Mouse (Mus musculus): ENCODE data around the gene Ptges2. TPM values are rescaled to one million over a fixed set of nuclear protein-coding genes. Genes with fewer than 3 reads are reported as not detected.
A peak's percentile ranks its signal among the peaks of the same experiment; 100 is the strongest.
"Not testable (repeated sequence)": the region's sequence is repeated elsewhere in the genome, so short reads cannot be mapped to it uniquely, and the experiment has no call there.

Gene Ptges2
- polyA plus RNA-seq, 1 experiment from 2014 or later = 31.6 TPM

- no peak for DNase-seq (ENCODE audit: low spot score)
- H3K27me3 ChIP-seq (ENCODE audit: control insufficient read depth, insufficient read depth, low read length) = no peaks in the 10 kb centered on the region
- no peaks in the 10 kb centered on the region for H3K4me1 ChIP-seq (replicated peaks; ENCODE audit: control insufficient read depth, insufficient read depth)
- no peak for ATAC-seq (ENCODE audit: low FRiP score, low TSS enrichment)
- H3K9ac ChIP-seq (ENCODE audit: low read length) = no peak overlapping the region
- WGBS = 68% methylated on average over 10 of the region's 10 CpGs
- H3K4me2 ChIP-seq (replicated peaks; ENCODE audit: low read depth) = no peak overlapping the region
- no peaks in the 10 kb centered on the region for H3K9me3 ChIP-seq (ENCODE audit: control insufficient read depth, low read length)
- H3K36me3 ChIP-seq (ENCODE audit: control insufficient read depth, insufficient read depth, low read length) = no peaks in the 10 kb centered on the region; the same call in 1 of the 2 replicates
- H3K4me3 ChIP-seq (ENCODE audit: low read depth, low read length) = no peak overlapping the region
- H3K27ac ChIP-seq (replicated peaks) = no peak overlapping the region
- no peak for TF ChIP-seq EP300 (optimal IDR thresholded peaks at IDR 0.05)
- TF ChIP-seq CTCF (IDR thresholded peaks at IDR 0.05; ENCODE audit: low read depth) = no peak
These were observed 39.5 kb upstream of the Ptges2 start for GRCm38 (mm10) chr2:32356216-32356615.

GRCm38 (mm10) chr2:32357710-32358109, 38.0 kb upstream of the Ptges2 start:
- Histone ChIP-seq H3K9me3 (ENCODE audit: control insufficient read depth, low read length) (no peaks in the 10 kb centered on the region), H3K4me3 (ENCODE audit: low read depth, low read length) (no peak overlapping the region), H3K4me1 (replicated peaks; ENCODE audit: control insufficient read depth, insufficient read depth) (no peaks in the 10 kb centered on the region), H3K4me2 (replicated peaks; ENCODE audit: low read depth) (no peak overlapping the region), H3K9ac (ENCODE audit: low read length) (no peak overlapping the region), H3K27ac (replicated peaks) (no peak overlapping the region), H3K36me3 (ENCODE audit: control insufficient read depth, insufficient read depth, low read length) (no peaks in the 10 kb centered on the region; the same call in 1 of the 2 replicates), H3K27me3 (ENCODE audit: control insufficient read depth, insufficient read depth, low read length) (no peaks in the 10 kb centered on the region)
- WGBS = 69% methylated on average over 3 of the region's 3 CpGs
- no peak for TF ChIP-seq CTCF (IDR thresholded peaks at IDR 0.05; ENCODE audit: low read depth)
- TF ChIP-seq EP300 (optimal IDR thresholded peaks at IDR 0.05) = no peak
- DNase-seq (ENCODE audit: low spot score) (no peak), ATAC-seq (ENCODE audit: low FRiP score, low TSS enrichment) (no peak)

GRCm38 (mm10) chr2:32358381-32358780, 37.3 kb upstream of the Ptges2 start:
- Histone ChIP-seq H3K9ac (ENCODE audit: low read length) (no peak overlapping the region), H3K4me1 (replicated peaks; ENCODE audit: control insufficient read depth, insufficient read depth) (no peaks in the 10 kb centered on the region), H3K36me3 (ENCODE audit: control insufficient read depth, insufficient read depth, low read length) (no peaks in the 10 kb centered on the region), H3K27ac (replicated peaks) (no peak overlapping the region), H3K9me3 (ENCODE audit: control insufficient read depth, low read length) (no peaks in the 10 kb centered on the region), H3K4me2 (replicated peaks; ENCODE audit: low read depth) (no peak overlapping the region), H3K27me3 (ENCODE audit: control insufficient read depth, insufficient read depth, low read length) (no peaks in the 10 kb centered on the region), H3K4me3 (ENCODE audit: low read depth, low read length) (no peak overlapping the region)
- no peak for TF ChIP-seq CTCF (IDR thresholded peaks at IDR 0.05; ENCODE audit: low read depth)
- no peak for TF ChIP-seq EP300 (optimal IDR thresholded peaks at IDR 0.05)
- no peak for ATAC-seq (ENCODE audit: low FRiP score, low TSS enrichment)
- DNase-seq (ENCODE audit: low spot score) = no peak
- 56% methylated on average over 10 of the region's 10 CpGs for WGBS

GRCm38 (mm10) chr2:32360741-32361140, 35.0 kb upstream of the Ptges2 start:
- Histone ChIP-seq H3K27ac (replicated peaks) (peak overlapping the region; percentile 53), H3K4me3 (ENCODE audit: low read depth, low read length) (peak overlapping the region; percentile 39), H3K4me1 (replicated peaks; ENCODE audit: control insufficient read depth, insufficient read depth) (0 out of 2 replicates have a peak, but pooled peaks cover 5% of the 10 kb centered on the region), H3K9ac (ENCODE audit: low read length) (0 out of 2 replicates have a peak overlapping the region, but pooled peaks have one; percentile 4), H3K27me3 (ENCODE audit: control insufficient read depth, insufficient read depth, low read length) (no peaks in the 10 kb centered on the region), H3K4me2 (replicated peaks; ENCODE audit: low read depth) (peak overlapping the region; percentile 70), H3K9me3 (ENCODE audit: control insufficient read depth, low read length) (no peaks in the 10 kb centered on the region), H3K36me3 (ENCODE audit: control insufficient read depth, insufficient read depth, low read length) (0 out of 2 replicates have a peak, but pooled peaks cover 2% of the 10 kb centered on the region)
- TF ChIP-seq CTCF (IDR thresholded peaks at IDR 0.05; ENCODE audit: low read depth) = no peak
- TF ChIP-seq EP300 (optimal IDR thresholded peaks at IDR 0.05) = no peak
- 6% methylated on average over 14 of the region's 14 CpGs for WGBS
- peak; percentile 71 for DNase-seq (ENCODE audit: low spot score)
- ATAC-seq (ENCODE audit: low FRiP score, low TSS enrichment) = no peak

GRCm38 (mm10) chr2:32361437-32361836, 34.3 kb upstream of the Ptges2 start:
- WGBS = 3% methylated on average over 24 of the region's 24 CpGs
- DNase-seq (ENCODE audit: low spot score) = peak; percentile 82
- H3K27me3 ChIP-seq (ENCODE audit: control insufficient read depth, insufficient read depth, low read length) = no peaks in the 10 kb centered on the region
- peak overlapping the region; percentile 43; the same call in 1 of the 2 replicates for H3K9ac ChIP-seq (ENCODE audit: low read length)
- no peaks in the 10 kb centered on the region for H3K9me3 ChIP-seq (ENCODE audit: control insufficient read depth, low read length)
- peak overlapping the region; percentile 53; the same call in 1 of the 2 replicates for H3K27ac ChIP-seq (replicated peaks)
- H3K36me3 ChIP-seq (ENCODE audit: control insufficient read depth, insufficient read depth, low read length) = 0 out of 2 replicates have a peak, but pooled peaks cover 2% of the 10 kb centered on the region
- TF ChIP-seq CTCF (IDR thresholded peaks at IDR 0.05; ENCODE audit: low read depth) = peak; percentile 79
- no peak for TF ChIP-seq EP300 (optimal IDR thresholded peaks at IDR 0.05)
- H3K4me3 ChIP-seq (ENCODE audit: low read depth, low read length) = peak overlapping the region; percentile 39
- peak overlapping the region; percentile 70 for H3K4me2 ChIP-seq (replicated peaks; ENCODE audit: low read depth)
- ATAC-seq (ENCODE audit: low FRiP score, low TSS enrichment) = peak; percentile 71
- H3K4me1 ChIP-seq (replicated peaks; ENCODE audit: control insufficient read depth, insufficient read depth) = 0 out of 2 replicates have a peak, but pooled peaks cover 5% of the 10 kb centered on the region

- H3K4me2 ChIP-seq (replicated peaks; ENCODE audit: low read depth) = peak overlapping the region; percentile 79
- H3K27ac ChIP-seq (replicated peaks) = peak overlapping the region; percentile 94
- DNase-seq (ENCODE audit: low spot score); ATAC-seq (ENCODE audit: low FRiP score, low TSS enrichment); H3K36me3 ChIP-seq (ENCODE audit: control insufficient read depth, insufficient read depth, low read length); H3K9me3 ChIP-seq (ENCODE audit: control insufficient read depth, low read length); H3K4me1 ChIP-seq (replicated peaks; ENCODE audit: control insufficient read depth, insufficient read depth); H3K27me3 ChIP-seq (ENCODE audit: control insufficient read depth, insufficient read depth, low read length): not testable (repeated sequence)
- H3K4me3 ChIP-seq (ENCODE audit: low read depth, low read length) = peak overlapping the region; percentile 66
- WGBS = 27% methylated on average over 5 of the region's 5 CpGs
- peak overlapping the region; percentile 84 for H3K9ac ChIP-seq (ENCODE audit: low read length)
These were observed 33.4 kb upstream of the Ptges2 start for GRCm38 (mm10) chr2:32362274-32362673.
